Mouse (Mus musculus): ENCODE measurements around the gene Cd200r3.
A peak's percentile ranks its signal among the peaks of the same experiment; 100 is the strongest.

Gene Cd200r3

GRCm38 (mm10) chr16:44943468-44943867 lies at the start of gene Cd200r3:
Cd200r3 (plus strand) TSS chr16:44943678.
- DNase-seq (ENCODE audit: low read depth, low spot score): no peak

- no peak for DNase-seq (ENCODE audit: low read depth, low spot score)
These were observed 11.5 kb upstream of the Cd200r3 start for GRCm38 (mm10) chr16:44932016-44932415.

GRCm38 (mm10) chr16:44951360-44952114 lies 8.1 kb downstream of the Cd200r3 start:
- DNase-seq (ENCODE audit: low read depth, low spot score): no peak

GRCm38 (mm10) chr16:44962296-44962695 lies 18.8 kb downstream of the Cd200r3 start:
- DNase-seq (ENCODE audit: low read depth, low spot score): no peak

GRCm38 (mm10) chr16:44962777-44963176 lies 19.3 kb downstream of the Cd200r3 start:
- DNase-seq (ENCODE audit: low read depth, low spot score): peak; percentile 82

- no peak for DNase-seq (ENCODE audit: low read depth, low spot score)
These were observed 21.3 kb downstream of the Cd200r3 start for GRCm38 (mm10) chr16:44964526-44965374.

GRCm38 (mm10) chr16:44965428-44965827 lies 21.9 kb downstream of the Cd200r3 start:
- no peak for DNase-seq (ENCODE audit: low read depth, low spot score)

GRCm38 (mm10) chr16:44965890-44966289 lies 22.4 kb downstream of the Cd200r3 start:
- no peak for DNase-seq (ENCODE audit: low read depth, low spot score)

- no peak for DNase-seq (ENCODE audit: low read depth, low spot score)
These were observed 23.4 kb downstream of the Cd200r3 start for GRCm38 (mm10) chr16:44966891-44967290.

GRCm38 (mm10) chr16:44968113-44968512 lies 24.6 kb downstream of the Cd200r3 start:
- no peak for DNase-seq (ENCODE audit: low read depth, low spot score)

- no peak for DNase-seq (ENCODE audit: low read depth, low spot score)
These were observed 27.4 kb downstream of the Cd200r3 start for GRCm38 (mm10) chr16:44970925-44971324.

GRCm38 (mm10) chr16:44974042-44974441 lies 30.6 kb downstream of the Cd200r3 start:
- no peak for DNase-seq (ENCODE audit: low read depth, low spot score)

- DNase-seq (ENCODE audit: low read depth, low spot score): no peak
These were observed 32.6 kb downstream of the Cd200r3 start for GRCm38 (mm10) chr16:44976081-44976480.

- no peak for DNase-seq (ENCODE audit: low read depth, low spot score)
These were observed 33.6 kb downstream of the Cd200r3 start for GRCm38 (mm10) chr16:44976892-44977633.

GRCm38 (mm10) chr16:44978193-44978592 lies 34.7 kb downstream of the Cd200r3 start:
- DNase-seq (ENCODE audit: low read depth, low spot score): no peak

- DNase-seq (ENCODE audit: low read depth, low spot score): no peak
These were observed 35.9 kb downstream of the Cd200r3 start for GRCm38 (mm10) chr16:44979355-44979896.

GRCm38 (mm10) chr16:44982972-44983371 lies 39.5 kb downstream of the Cd200r3 start:
- DNase-seq (ENCODE audit: low read depth, low spot score): no peak

GRCm38 (mm10) chr16:44983379-44984060 lies 40.0 kb downstream of the Cd200r3 start:
- DNase-seq (ENCODE audit: low read depth, low spot score): no peak

GRCm38 (mm10) chr16:44984111-44984510 lies 40.6 kb downstream of the Cd200r3 start:
- DNase-seq (ENCODE audit: low read depth, low spot score): no peak

GRCm38 (mm10) chr16:44984925-44985324 lies 41.4 kb downstream of the Cd200r3 start:
- no peak for DNase-seq (ENCODE audit: low read depth, low spot score)

GRCm38 (mm10) chr16:44986029-44986428 lies 42.6 kb downstream of the Cd200r3 start:
- DNase-seq (ENCODE audit: low read depth, low spot score): no peak

All from A20 (cell line).